Mouse (Mus musculus) kidney, embryonic 14.5 days (tissue): ENCODE results near the gene Rpl41. TPM values are rescaled to one million over a fixed set of nuclear protein-coding genes. Genes with fewer than 3 reads are reported as not detected.
"Not testable (repeated sequence)": the region's sequence is repeated elsewhere in the genome, so short reads cannot be mapped to it uniquely, and the experiment has no call there.

ENCODE experiments used
- ATAC-seq: fragments of 200-750 bp; cut with Nextera tagmentation; 2 replicates; pipeline ENCODE4 v1.8.0; 2017; ENCODE audit warnings: moderate number of reproducible peaks, mild to moderate bottlenecking, moderate TSS enrichment, moderate library complexity; ENCODE audit not compliant: low FRiP score, low TSS enrichment
- H3K27ac ChIP-seq: fragments of 300-500 bp; sonication (generic); 2 replicates; pipeline ENCODE4 v1.5.1; 2014; ENCODE audit warnings: low read depth, mild to moderate bottlenecking, low read length, moderate library complexity, mixed read lengths
- H3K27me3 ChIP-seq: fragments of 300-500 bp; sonication (generic); 2 replicates; pipeline ENCODE4 v1.6.1; 2014; ENCODE audit warnings: mild to moderate bottlenecking, low read length; ENCODE audit not compliant: control insufficient read depth, insufficient read depth
- H3K36me3 ChIP-seq: fragments of 300-500 bp; sonication (generic); 2 replicates; pipeline ENCODE4 v1.6.1; 2014; ENCODE audit warnings: low read length, mixed read lengths; ENCODE audit not compliant: control insufficient read depth, insufficient read depth
- H3K4me1 ChIP-seq: fragments of 300-500 bp; sonication (generic); 2 replicates; pipeline ENCODE4 v1.6.1; 2014; ENCODE audit warnings: low read length, mixed read lengths; ENCODE audit not compliant: control insufficient read depth, insufficient read depth
- H3K4me2 ChIP-seq: fragments of 300-500 bp; sonication (generic); replicated peaks from 2 replicates; pipeline ENCODE4 v1.6.1; 2014; ENCODE audit warnings: low read depth, mild to moderate bottlenecking, low read length
- H3K4me3 ChIP-seq: fragments of 300-500 bp; sonication (generic); 2 replicates; pipeline ENCODE4 v1.5.1; 2014; ENCODE audit warnings: mild to moderate bottlenecking, low read length
- H3K9ac ChIP-seq: fragments of 300-500 bp; sonication (generic); 2 replicates; pipeline ENCODE4 v1.6.1; 2014; ENCODE audit warnings: low read depth, mild to moderate bottlenecking, low read length, moderate library complexity
- H3K9me3 ChIP-seq: fragments of 300-500 bp; sonication (generic); 2 replicates; pipeline ENCODE4 v1.6.1; 2016; ENCODE audit warnings: low read length; ENCODE audit not compliant: control insufficient read depth
- WGBS: fragments of 180-500 bp; shearing (Covaris S2); extraction: QIAGEN DNeasy Blood & Tissue Kit; methylation state at CpG from one replicate; pipeline ENCODE4 v1.1.7; 2014; 5-methylcytosine and 5-hydroxymethylcytosine counted together
- polyA plus RNA-seq: library from polyadenylated mRNA; unstranded; fragments of >200 nt; fragmentation: Nextera tagmentation; extraction: Ambion mirVana; gene quantifications from 2 replicates; pipeline ENCODE4 v1.2.1, GENCODE M21; 2014

The Rpl41 gene
- polyA plus RNA-seq, 1 experiment from 2014 or later = 4,683 TPM

DNA sequence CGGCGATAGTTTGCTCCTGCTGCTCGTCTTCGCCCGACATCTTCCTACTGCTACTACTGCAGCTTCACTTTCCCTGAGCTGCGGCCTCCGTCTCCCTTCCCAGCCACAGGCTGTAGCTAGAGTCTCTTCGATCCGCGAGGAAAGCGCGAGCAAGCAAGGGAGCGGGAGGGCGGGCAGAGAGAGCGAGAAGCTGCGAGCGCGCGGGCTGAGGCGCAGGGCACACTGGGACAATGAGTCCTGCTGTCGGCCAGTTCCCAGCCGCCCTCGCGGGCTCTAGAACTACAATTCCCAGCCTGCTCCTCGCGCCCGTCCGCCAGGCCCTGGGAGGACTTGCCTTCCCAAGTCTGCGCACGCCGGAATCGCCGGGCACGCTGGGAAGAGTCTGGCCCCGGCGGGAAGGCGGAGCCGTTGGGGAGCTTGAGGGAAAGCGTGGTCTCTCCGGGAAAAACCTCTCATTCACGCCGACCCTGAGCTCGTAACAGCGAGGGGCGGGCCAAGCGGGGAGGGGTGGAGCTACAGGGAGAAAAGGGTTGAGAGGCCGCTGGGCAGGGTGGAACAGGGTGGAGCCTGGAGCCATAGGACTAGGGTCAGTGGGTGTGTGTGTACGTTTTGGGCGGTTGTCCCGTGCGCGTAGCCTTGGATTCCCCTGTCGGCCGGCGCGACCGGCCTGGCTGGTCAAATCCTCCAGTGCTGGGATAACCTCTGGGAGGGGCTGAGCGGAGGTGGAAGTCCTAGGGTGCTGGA lies 16.9 kb upstream of the Rpl41 start, which contains the start of gene Pa2g4:
Pa2g4 (minus strand) TSS at position 200 of the 744 bp plus-strand sequence.
- Histone ChIP-seq H3K27ac (peak within 1 kb of the TSS; percentile 92), H3K4me1 (0 out of 2 replicates have a peak, but pooled peaks cover 11% of the 10 kb centered on the region), H3K36me3 (peaks cover 27% of the 10 kb centered on the region), H3K4me3 (peak within 1 kb of the TSS; percentile 74), H3K9ac (peak within 1 kb of the TSS; percentile 92), H3K9me3 (no peaks in the 10 kb centered on the region), H3K27me3 (no peaks in the 10 kb centered on the region), H3K4me2 (peak within 1 kb of the TSS; percentile 64)
- peak; percentile 98 for ATAC-seq
- under 1% methylated on average over 58 of the region's 58 CpGs for WGBS

DNA sequence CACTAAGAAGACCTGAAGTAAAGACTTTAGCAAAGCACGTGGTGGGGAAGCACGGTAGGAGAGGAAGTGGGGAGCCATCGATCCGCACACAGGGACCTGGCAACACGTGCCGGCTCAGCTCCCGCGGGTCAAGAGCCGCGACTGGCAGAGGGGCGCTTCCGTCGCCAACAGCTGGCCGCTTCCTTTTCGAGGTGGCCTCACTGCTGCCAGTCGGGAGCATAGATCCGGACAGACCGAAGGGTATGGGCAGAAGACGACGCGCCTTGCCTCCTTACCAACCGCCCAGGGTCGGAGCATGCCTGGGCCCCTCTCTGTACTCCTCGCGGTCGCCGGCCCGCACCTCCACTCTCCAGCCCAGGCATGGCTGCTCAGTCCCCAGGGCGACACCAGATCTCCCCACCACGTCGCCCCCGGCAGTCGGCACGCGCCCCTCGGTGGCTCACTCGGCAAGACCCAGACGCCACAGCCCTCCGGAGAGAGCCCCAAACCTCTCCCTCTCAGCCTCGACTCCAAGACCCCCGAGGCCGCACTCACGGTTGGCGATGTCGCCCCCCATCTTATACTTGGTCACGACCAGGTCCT lies 16.2 kb upstream of the Rpl41 start:
- Histone ChIP-seq H3K9ac (peak overlapping the region; percentile 92), H3K4me2 (peak overlapping the region; percentile 64), H3K27me3 (no peaks in the 10 kb centered on the region), H3K27ac (peak overlapping the region; percentile 86), H3K36me3 (peaks cover 33% of the 10 kb centered on the region), H3K9me3 (no peaks in the 10 kb centered on the region), H3K4me1 (0 out of 2 replicates have a peak, but pooled peaks cover 11% of the 10 kb centered on the region), H3K4me3 (peak overlapping the region; percentile 74)
- 1% methylated on average over 45 of the region's 46 CpGs for WGBS
- ATAC-seq = peak; percentile 47

DNA sequence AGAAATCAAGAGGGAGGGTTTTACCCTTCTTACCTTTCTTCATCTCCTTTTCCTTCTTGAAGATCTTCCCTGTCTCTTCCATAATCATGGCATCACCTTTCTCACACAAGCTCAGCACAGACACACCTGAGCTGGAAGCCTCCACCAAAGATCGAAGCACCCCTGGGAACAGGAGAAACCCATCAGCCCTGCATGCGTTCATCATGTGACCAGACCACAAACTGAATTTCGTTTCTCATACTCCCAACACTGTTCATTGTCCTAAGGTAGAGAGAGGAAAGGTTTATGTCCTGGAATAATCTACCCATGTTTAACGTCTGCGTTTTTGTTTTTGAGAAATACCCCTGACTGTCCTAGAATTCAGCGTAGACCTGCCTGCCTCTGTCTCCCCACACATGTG lies 14.4 kb upstream of the Rpl41 start:
- WGBS = 86% methylated on average over 6 of the region's 6 CpGs
- H3K36me3 ChIP-seq = peaks cover 49% of the 10 kb centered on the region
- no peak overlapping the region; the same call in 1 of the 2 replicates for H3K4me3 ChIP-seq
- no peaks in the 10 kb centered on the region for H3K27me3 ChIP-seq
- H3K9me3 ChIP-seq = no peaks in the 10 kb centered on the region
- 0 out of 2 replicates have a peak, but pooled peaks cover 11% of the 10 kb centered on the region for H3K4me1 ChIP-seq
- no peak overlapping the region for H3K27ac ChIP-seq
- H3K4me2 ChIP-seq = peak overlapping the region; percentile 64; the same call in 1 of the 2 replicates
- ATAC-seq = no peak
- H3K9ac ChIP-seq = no peak overlapping the region; the same call in 1 of the 2 replicates

- H3K36me3 ChIP-seq = peaks cover 51% of the 10 kb centered on the region
- no peak overlapping the region for H3K27ac ChIP-seq
- no peak overlapping the region for H3K4me2 ChIP-seq
- H3K9ac ChIP-seq = no peak overlapping the region
- H3K4me1 ChIP-seq = no peaks in the 10 kb centered on the region
- no peaks in the 10 kb centered on the region for H3K9me3 ChIP-seq
- ATAC-seq = no peak
- H3K27me3 ChIP-seq = no peaks in the 10 kb centered on the region
- H3K4me3 ChIP-seq = no peak overlapping the region
- WGBS = 89% methylated on average over 6 of the region's 6 CpGs
Measured at GRCm38 (mm10) chr10:128556963-128557362, 7.9 kb upstream of the Rpl41 start.

GRCm38 (mm10) chr10:128556286-128556685 lies 7.2 kb upstream of the Rpl41 start:
- Histone ChIP-seq H3K9me3 (no peaks in the 10 kb centered on the region), H3K36me3 (peaks cover 45% of the 10 kb centered on the region), H3K4me3 (no peak overlapping the region), H3K27me3 (no peaks in the 10 kb centered on the region), H3K4me2 (no peak overlapping the region), H3K9ac (no peak overlapping the region), H3K4me1 (no peaks in the 10 kb centered on the region), H3K27ac (no peak overlapping the region)
- ATAC-seq = no peak

GRCm38 (mm10) chr10:128555567-128555966 lies 6.5 kb upstream of the Rpl41 start:
- not testable (repeated sequence) for H3K27ac ChIP-seq, ATAC-seq, H3K4me3 ChIP-seq, H3K9me3 ChIP-seq, H3K27me3 ChIP-seq, H3K9ac ChIP-seq, H3K4me2 ChIP-seq, H3K4me1 ChIP-seq
- WGBS = 85% methylated on average over 1 of the region's 1 CpGs
- H3K36me3 ChIP-seq = peaks cover 37% of the 10 kb centered on the region

- not testable (repeated sequence) for H3K27ac ChIP-seq, H3K4me3 ChIP-seq, ATAC-seq, H3K4me1 ChIP-seq, H3K9me3 ChIP-seq, H3K4me2 ChIP-seq, H3K27me3 ChIP-seq, H3K9ac ChIP-seq, H3K36me3 ChIP-seq
- WGBS = 94% methylated on average over 11 of the region's 11 CpGs
Measured at GRCm38 (mm10) chr10:128550144-128550823, 1.2 kb upstream of the Rpl41 start.

DNA sequence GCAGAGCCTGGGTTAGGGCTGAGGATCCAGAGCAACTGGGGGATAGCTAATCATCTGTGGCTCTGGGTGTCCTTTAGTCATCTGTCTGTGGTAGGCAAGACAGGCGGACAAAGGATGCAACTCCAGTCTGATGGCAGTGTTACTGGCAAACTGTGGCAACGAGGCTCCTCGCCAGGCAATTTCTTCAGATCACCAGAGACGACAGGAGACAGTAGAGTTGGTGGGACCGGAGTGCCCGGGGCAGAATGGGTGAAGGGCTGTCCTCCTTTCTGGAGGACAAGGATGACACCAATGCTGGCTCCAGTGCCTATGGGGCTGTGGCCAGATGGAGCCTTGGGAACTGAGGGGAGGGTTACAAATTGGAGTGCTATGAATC lies 565 bp upstream of the Rpl41 start:
- not testable (repeated sequence) for H3K9me3 ChIP-seq, ATAC-seq, H3K4me2 ChIP-seq, H3K4me1 ChIP-seq, H3K27ac ChIP-seq, H3K9ac ChIP-seq, H3K4me3 ChIP-seq, H3K27me3 ChIP-seq
- WGBS = 70% methylated on average over 6 of the region's 6 CpGs
- H3K36me3 ChIP-seq = peaks cover 13% of the 10 kb centered on the region
